Mouse (Mus musculus): ENCODE results near the gene Fam129b. TPM values are rescaled to one million over a fixed set of nuclear protein-coding genes. Genes with fewer than 3 reads are reported as not detected.

Gene Fam129b
- polyA plus RNA-seq, 1 experiment from 2014 or later, result 11.8 TPM

GRCm38 (mm10) chr2:32870275-32871100 lies 5.4 kb upstream of the Fam129b start:
- Histone ChIP-seq H3K4me3 (ENCODE audit: low read depth, low read length) (no peak overlapping the region), H3K27me3 (ENCODE audit: control insufficient read depth, insufficient read depth, low read length) (no peaks in the 10 kb centered on the region), H3K27ac (ENCODE audit: low read depth, low read length) (no peak overlapping the region), H3K9ac (replicated peaks; ENCODE audit: low read depth, low read length) (no peak overlapping the region), H3K9me3 (ENCODE audit: control insufficient read depth, low read length) (no peaks in the 10 kb centered on the region), H3K4me2 (ENCODE audit: low read depth, low read length) (no peak overlapping the region), H3K4me1 (ENCODE audit: control insufficient read depth, insufficient read depth, low read length) (peaks cover 5% of the 10 kb centered on the region; the same call in 1 of the 2 replicates), H3K36me3 (ENCODE audit: control insufficient read depth, insufficient read depth, low read length) (no peaks in the 10 kb centered on the region)
- no peak for ATAC-seq (ENCODE audit: low read depth)
- WGBS, result 46% methylated on average over 8 of the region's 8 CpGs

GRCm38 (mm10) chr2:32874070-32874469 lies 1.8 kb upstream of the Fam129b start:
- no peak overlapping the region for H3K27ac ChIP-seq (ENCODE audit: low read depth, low read length)
- no peaks in the 10 kb centered on the region for H3K9me3 ChIP-seq (ENCODE audit: control insufficient read depth, low read length)
- no peaks in the 10 kb centered on the region for H3K36me3 ChIP-seq (ENCODE audit: control insufficient read depth, insufficient read depth, low read length)
- WGBS, result 80% methylated on average over 3 of the region's 3 CpGs
- peak overlapping the region; percentile 67; the same call in 1 of the 2 replicates for H3K4me3 ChIP-seq (ENCODE audit: low read depth, low read length)
- no peak overlapping the region for H3K9ac ChIP-seq (replicated peaks; ENCODE audit: low read depth, low read length)
- H3K27me3 ChIP-seq (ENCODE audit: control insufficient read depth, insufficient read depth, low read length), result no peaks in the 10 kb centered on the region
- H3K4me2 ChIP-seq (ENCODE audit: low read depth, low read length), result peak overlapping the region; percentile 85; the same call in 1 of the 2 replicates
- peaks cover 24% of the 10 kb centered on the region for H3K4me1 ChIP-seq (ENCODE audit: control insufficient read depth, insufficient read depth, low read length)
- no peak for ATAC-seq (ENCODE audit: low read depth)

- no peaks in the 10 kb centered on the region for H3K9me3 ChIP-seq (ENCODE audit: control insufficient read depth, low read length)
- peak overlapping the region; percentile 67 for H3K4me3 ChIP-seq (ENCODE audit: low read depth, low read length)
- H3K27ac ChIP-seq (ENCODE audit: low read depth, low read length), result peak overlapping the region; percentile 92
- peaks cover 24% of the 10 kb centered on the region for H3K4me1 ChIP-seq (ENCODE audit: control insufficient read depth, insufficient read depth, low read length)
- H3K36me3 ChIP-seq (ENCODE audit: control insufficient read depth, insufficient read depth, low read length), result no peaks in the 10 kb centered on the region
- H3K9ac ChIP-seq (replicated peaks; ENCODE audit: low read depth, low read length), result peak overlapping the region; percentile 97
- 9% methylated on average over 15 of the region's 15 CpGs for WGBS
- peak; percentile 18; the same call in 1 of the 2 replicates for ATAC-seq (ENCODE audit: low read depth)
- H3K27me3 ChIP-seq (ENCODE audit: control insufficient read depth, insufficient read depth, low read length), result no peaks in the 10 kb centered on the region
- H3K4me2 ChIP-seq (ENCODE audit: low read depth, low read length), result peak overlapping the region; percentile 85
Observed at GRCm38 (mm10) chr2:32874951-32875674, 801 bp upstream of the Fam129b start.

DNA sequence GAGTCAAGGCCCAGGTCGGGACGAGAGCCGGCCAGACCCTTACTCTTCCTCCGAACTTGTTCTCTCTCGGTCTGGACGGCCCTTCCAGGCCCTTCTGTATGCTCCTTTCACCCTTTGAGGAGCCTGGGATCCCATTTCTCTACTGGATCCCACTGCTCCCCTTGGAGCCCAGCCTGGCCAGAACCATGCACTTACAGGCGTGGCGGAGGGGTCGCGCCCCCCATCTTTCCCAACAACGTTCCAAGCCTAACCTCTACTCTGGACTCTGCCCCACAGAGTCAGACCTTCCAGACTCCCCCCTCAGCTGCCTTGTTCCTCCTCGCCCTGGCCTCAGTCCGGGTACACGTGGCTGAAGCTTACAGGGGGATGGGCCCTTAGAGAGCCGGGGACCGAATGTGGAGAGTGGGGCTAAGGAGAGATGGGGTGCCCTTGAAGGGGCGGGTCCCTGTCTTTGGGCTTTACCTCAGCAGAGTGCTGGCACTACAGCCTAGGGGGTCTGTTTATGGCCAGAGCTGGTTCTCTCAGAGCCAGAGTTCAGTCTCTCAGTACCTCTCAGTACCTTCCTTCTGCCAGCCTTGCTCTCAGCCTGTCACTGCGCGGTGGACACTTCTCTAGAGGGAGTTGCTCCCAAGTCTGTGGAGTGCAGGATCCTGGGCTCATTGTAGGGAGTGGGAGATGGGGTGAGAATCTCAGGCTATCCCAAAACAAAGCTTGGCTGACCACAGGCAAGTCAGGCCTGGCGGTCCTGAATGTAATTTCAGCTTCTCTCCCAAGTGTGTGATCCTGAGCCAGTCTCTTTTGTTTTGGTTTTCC lies 782 bp downstream of the Fam129b start:
- Histone ChIP-seq H3K4me3 (ENCODE audit: low read depth, low read length) (peak overlapping the region; percentile 67), H3K27ac (ENCODE audit: low read depth, low read length) (peak overlapping the region; percentile 92), H3K4me2 (ENCODE audit: low read depth, low read length) (peak overlapping the region; percentile 85), H3K36me3 (ENCODE audit: control insufficient read depth, insufficient read depth, low read length) (no peaks in the 10 kb centered on the region), H3K4me1 (ENCODE audit: control insufficient read depth, insufficient read depth, low read length) (peaks cover 32% of the 10 kb centered on the region), H3K9me3 (ENCODE audit: control insufficient read depth, low read length) (no peaks in the 10 kb centered on the region), H3K9ac (replicated peaks; ENCODE audit: low read depth, low read length) (peak overlapping the region; percentile 97), H3K27me3 (ENCODE audit: control insufficient read depth, insufficient read depth, low read length) (no peaks in the 10 kb centered on the region)
- peak; percentile 15 for ATAC-seq (ENCODE audit: low read depth)
- WGBS, result 3% methylated on average over 20 of the region's 20 CpGs

DNA sequence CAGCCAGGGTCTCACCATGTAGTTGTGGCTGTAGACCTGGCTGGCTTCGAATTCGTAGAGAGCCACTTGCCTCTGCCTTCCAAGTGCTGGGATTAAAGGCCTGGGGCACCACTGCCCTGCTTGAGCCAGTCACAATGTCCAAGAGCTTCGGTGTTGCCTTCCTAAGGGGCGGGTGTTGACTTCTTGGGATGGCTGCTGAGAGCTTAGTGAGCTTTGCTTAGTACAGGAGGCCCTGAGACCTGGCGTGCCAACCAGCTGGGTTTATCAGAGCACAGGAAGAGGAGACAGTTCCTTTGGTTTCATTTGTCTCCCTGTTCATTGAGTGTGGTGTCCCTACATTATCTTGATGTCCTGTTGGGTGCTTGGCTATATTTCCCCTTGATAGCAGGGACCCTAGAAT lies 1.4 kb downstream of the Fam129b start:
- WGBS, result 37% methylated on average over 5 of the region's 5 CpGs
- ATAC-seq (ENCODE audit: low read depth), result no peak

DNA sequence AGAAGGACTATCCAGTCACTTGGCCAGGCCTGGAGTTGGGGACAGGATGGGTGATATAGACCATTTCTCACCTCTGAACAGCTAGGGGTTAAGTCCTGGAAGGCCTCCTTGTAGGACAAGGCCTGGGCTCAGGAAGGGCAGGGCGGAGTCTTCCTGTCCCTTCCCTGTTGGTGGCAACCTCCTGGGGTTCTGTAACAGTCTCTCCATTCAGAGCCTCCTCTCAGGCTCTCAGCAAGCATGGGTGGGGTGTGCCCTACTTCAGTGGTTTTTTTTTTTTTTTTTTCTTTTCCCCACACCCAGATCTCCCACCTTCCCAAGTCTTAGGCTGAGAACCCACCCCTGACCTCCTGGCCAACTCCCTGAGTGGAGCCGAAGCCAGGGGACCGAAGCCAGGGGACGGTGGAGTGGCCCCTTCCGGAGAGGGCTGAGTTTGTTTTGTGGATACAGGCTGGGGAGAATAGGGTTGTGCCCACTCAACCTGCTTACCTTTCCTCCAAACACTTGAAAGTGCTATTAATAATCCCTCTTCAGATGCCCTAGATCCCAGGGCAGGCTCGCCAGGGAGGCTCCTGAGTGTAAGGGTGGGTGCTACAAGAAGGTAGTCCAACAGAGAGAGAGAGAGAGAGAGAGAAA lies 2.0 kb downstream of the Fam129b start:
- 62% methylated on average over 6 of the region's 6 CpGs for WGBS
- no peaks in the 10 kb centered on the region for H3K9me3 ChIP-seq (ENCODE audit: control insufficient read depth, low read length)
- H3K9ac ChIP-seq (replicated peaks; ENCODE audit: low read depth, low read length), result peak overlapping the region; percentile 97
- peak overlapping the region; percentile 67 for H3K4me3 ChIP-seq (ENCODE audit: low read depth, low read length)
- H3K36me3 ChIP-seq (ENCODE audit: control insufficient read depth, insufficient read depth, low read length), result no peaks in the 10 kb centered on the region
- H3K4me1 ChIP-seq (ENCODE audit: control insufficient read depth, insufficient read depth, low read length), result peaks cover 32% of the 10 kb centered on the region
- H3K27me3 ChIP-seq (ENCODE audit: control insufficient read depth, insufficient read depth, low read length), result no peaks in the 10 kb centered on the region
- peak overlapping the region; percentile 85 for H3K4me2 ChIP-seq (ENCODE audit: low read depth, low read length)
- H3K27ac ChIP-seq (ENCODE audit: low read depth, low read length), result no peak overlapping the region
- ATAC-seq (ENCODE audit: low read depth), result no peak

More for the DNA sequence above, 1.4 kb downstream of the Fam129b start:
- H3K4me3 ChIP-seq (ENCODE audit: low read depth, low read length), result peak overlapping the region; percentile 67
- H3K9ac ChIP-seq (replicated peaks; ENCODE audit: low read depth, low read length), result peak overlapping the region; percentile 97
- H3K4me2 ChIP-seq (ENCODE audit: low read depth, low read length), result peak overlapping the region; percentile 85
- H3K4me1 ChIP-seq (ENCODE audit: control insufficient read depth, insufficient read depth, low read length), result peaks cover 32% of the 10 kb centered on the region
- H3K9me3 ChIP-seq (ENCODE audit: control insufficient read depth, low read length), result no peaks in the 10 kb centered on the region
- no peak overlapping the region for H3K27ac ChIP-seq (ENCODE audit: low read depth, low read length)
- H3K27me3 ChIP-seq (ENCODE audit: control insufficient read depth, insufficient read depth, low read length), result no peaks in the 10 kb centered on the region
- no peaks in the 10 kb centered on the region for H3K36me3 ChIP-seq (ENCODE audit: control insufficient read depth, insufficient read depth, low read length)

DNA sequence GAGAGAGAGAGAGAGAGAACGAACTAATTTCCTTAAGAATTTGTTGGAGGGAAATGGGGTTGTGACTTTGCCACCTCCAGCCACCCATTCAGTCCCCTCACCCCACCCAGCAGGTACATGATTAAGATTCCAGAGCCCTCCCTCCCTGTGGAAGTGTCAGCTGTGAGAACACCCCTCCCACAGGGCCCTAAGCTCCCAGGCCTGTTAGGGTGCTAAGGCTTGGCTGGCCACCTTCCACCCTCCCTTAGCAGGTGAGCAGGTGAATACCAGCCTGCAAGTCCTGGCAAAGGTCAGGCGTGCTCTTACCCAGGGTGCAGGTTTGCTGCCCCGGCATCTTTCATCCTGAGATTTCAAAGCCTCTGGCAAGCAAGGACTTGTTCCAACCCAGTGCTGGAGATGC lies 2.5 kb downstream of the Fam129b start:
- WGBS, result 66% methylated on average over 3 of the region's 3 CpGs
- Histone ChIP-seq H3K4me2 (ENCODE audit: low read depth, low read length) (peak overlapping the region; percentile 85), H3K27me3 (ENCODE audit: control insufficient read depth, insufficient read depth, low read length) (no peaks in the 10 kb centered on the region), H3K36me3 (ENCODE audit: control insufficient read depth, insufficient read depth, low read length) (no peaks in the 10 kb centered on the region), H3K4me1 (ENCODE audit: control insufficient read depth, insufficient read depth, low read length) (peaks cover 32% of the 10 kb centered on the region), H3K9ac (replicated peaks; ENCODE audit: low read depth, low read length) (0 out of 2 replicates have a peak overlapping the region, but pooled peaks have one; percentile 28), H3K4me3 (ENCODE audit: low read depth, low read length) (no peak overlapping the region), H3K27ac (ENCODE audit: low read depth, low read length) (no peak overlapping the region), H3K9me3 (ENCODE audit: control insufficient read depth, low read length) (no peaks in the 10 kb centered on the region)
- no peak for ATAC-seq (ENCODE audit: low read depth)

DNA sequence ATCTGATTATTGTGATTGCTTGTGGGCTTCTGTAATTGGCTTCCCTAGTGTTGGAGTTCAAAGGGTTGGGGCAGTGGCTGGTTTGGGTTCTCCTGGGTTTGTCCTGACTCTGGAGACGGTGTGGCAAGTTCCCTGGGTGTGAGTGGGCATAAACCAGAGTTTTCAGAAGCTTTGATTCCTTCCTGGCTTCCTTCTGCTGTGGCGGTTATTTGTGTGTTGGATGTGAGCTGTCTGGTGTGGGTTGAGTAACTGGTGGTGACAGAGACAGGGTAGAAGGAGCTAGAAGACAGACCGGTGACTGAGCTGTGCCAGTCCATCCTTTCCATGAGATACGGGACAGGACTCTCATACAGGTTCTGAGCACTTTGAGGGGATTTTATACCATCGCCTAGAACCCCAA lies 3.7 kb downstream of the Fam129b start:
- Histone ChIP-seq H3K27ac (ENCODE audit: low read depth, low read length) (no peak overlapping the region), H3K4me2 (ENCODE audit: low read depth, low read length) (no peak overlapping the region), H3K9ac (replicated peaks; ENCODE audit: low read depth, low read length) (no peak overlapping the region), H3K36me3 (ENCODE audit: control insufficient read depth, insufficient read depth, low read length) (no peaks in the 10 kb centered on the region), H3K4me1 (ENCODE audit: control insufficient read depth, insufficient read depth, low read length) (peaks cover 33% of the 10 kb centered on the region), H3K9me3 (ENCODE audit: control insufficient read depth, low read length) (no peaks in the 10 kb centered on the region), H3K4me3 (ENCODE audit: low read depth, low read length) (no peak overlapping the region), H3K27me3 (ENCODE audit: control insufficient read depth, insufficient read depth, low read length) (no peaks in the 10 kb centered on the region)
- ATAC-seq (ENCODE audit: low read depth), result no peak
- WGBS, result 84% methylated on average over 5 of the region's 5 CpGs

All from neural tube, embryonic 14.5 days (tissue).